Mouse (Mus musculus) small intestine, adult 2 months (tissue): ENCODE measurements around the gene Sc5d.

Experiments used
- CTCF ChIP-seq: fragments of 200-500 bp; IDR thresholded peaks from 2 replicates; pipeline ENCODE4 v1.5.1; 2012; ENCODE audit warnings: low read depth, mild to moderate bottlenecking, control low read depth, inconsistent platforms, low read length, moderate library complexity, mixed read lengths; ENCODE audit not compliant: insufficient replicate concordance, insufficient read length; ENCODE audit errors: extremely low read depth
- POLR2A ChIP-seq: fragments of 200-500 bp; IDR thresholded peaks from 2 replicates; pipeline ENCODE4 v1.6.1; 2012; ENCODE audit warnings: low read depth, mild to moderate bottlenecking, control low read depth, inconsistent platforms, low read length, moderate library complexity

GRCm38 (mm10) chr9:42202271-42202670 is 61.8 kb downstream of the Sc5d start:
- TF ChIP-seq CTCF = no peak
- no peak for TF ChIP-seq POLR2A
